Mouse (Mus musculus) c-Kit-positive CD71-negative TER-119-negative erythroid progenitor cells, embryonic 14.5 days (primary cell): ENCODE measurements around the gene Cd27.

Source experiments
- DNase-seq: peaks from one replicate; pipeline ENCODE4 v3.0.0-alpha.2; 2013; ENCODE audit warnings: low read depth

The Cd27 gene

GRCm38 (mm10) chr6:125213129-125213528 lies 23.7 kb downstream of the Cd27 start:
- DNase-seq: no peak

GRCm38 (mm10) chr6:125212621-125213020 lies 24.2 kb downstream of the Cd27 start:
- no peak for DNase-seq

- no peak for DNase-seq
Observed at GRCm38 (mm10) chr6:125210436-125210835, 26.4 kb downstream of the Cd27 start.

GRCm38 (mm10) chr6:125197166-125197565 lies 39.6 kb downstream of the Cd27 start:
- DNase-seq: no peak

GRCm38 (mm10) chr6:125196301-125196700 lies 40.5 kb downstream of the Cd27 start:
- no peak for DNase-seq

- no peak for DNase-seq
Observed at GRCm38 (mm10) chr6:125195541-125196075, 41.2 kb downstream of the Cd27 start.

GRCm38 (mm10) chr6:125193390-125193789 lies 43.4 kb downstream of the Cd27 start:
- DNase-seq: no peak

- no peak for DNase-seq
Observed at GRCm38 (mm10) chr6:125192841-125193240, 44.0 kb downstream of the Cd27 start.

- peak; percentile 88 for DNase-seq
Observed at GRCm38 (mm10) chr6:125192016-125192714, 44.6 kb downstream of the Cd27 start.

GRCm38 (mm10) chr6:125191332-125192015 lies 45.3 kb downstream of the Cd27 start, which contains the start of the genes Ncapd2 and Mrpl51:
Gene Ncapd2 (minus strand): TSS chr6:125191701.
Gene Mrpl51 (plus strand): TSS chr6:125191801.
- peak; percentile 96 for DNase-seq

- no peak for DNase-seq
Observed at GRCm38 (mm10) chr6:125190816-125191215, 46.0 kb downstream of the Cd27 start.

- DNase-seq: no peak
Observed at GRCm38 (mm10) chr6:125186203-125186602, 50.6 kb downstream of the Cd27 start.
